Mouse (Mus musculus) midbrain, embryonic 16.5 days (tissue): Measurements from ENCODE around the gene Cbx1. TPM values are rescaled to one million over a fixed set of nuclear protein-coding genes. Genes with fewer than 3 reads are reported as not detected.

Experiments used
- ATAC-seq: fragments of 200-750 bp; cut with Nextera tagmentation; 2 replicates; pipeline ENCODE4 v1.8.0; 2017; ENCODE audit warnings: moderate TSS enrichment
- H3K27ac ChIP-seq: fragments of 300-500 bp; sonication (generic); 2 replicates; pipeline ENCODE4 v1.5.1; 2014; ENCODE audit warnings: mild to moderate bottlenecking, low read length, mixed read lengths
- H3K27me3 ChIP-seq: fragments of 300-500 bp; sonication (generic); 2 replicates; pipeline ENCODE4 v1.6.1; 2014; ENCODE audit warnings: low read depth, low read length, mixed read lengths; ENCODE audit not compliant: control insufficient read depth, insufficient read depth
- H3K36me3 ChIP-seq: fragments of 300-500 bp; sonication (generic); 2 replicates; pipeline ENCODE4 v1.6.1; 2014; ENCODE audit warnings: mild to moderate bottlenecking, low read length, moderate library complexity, mixed read lengths; ENCODE audit not compliant: control insufficient read depth, insufficient read depth
- H3K4me1 ChIP-seq: fragments of 300-500 bp; sonication (generic); 2 replicates; pipeline ENCODE4 v1.6.1; 2014; ENCODE audit warnings: mild to moderate bottlenecking, low read length, mixed read lengths; ENCODE audit not compliant: control insufficient read depth, insufficient read depth
- H3K4me2 ChIP-seq: fragments of 300-500 bp; sonication (generic); 2 replicates; pipeline ENCODE4 v1.6.1; 2014; ENCODE audit warnings: mild to moderate bottlenecking, low read length, mixed read lengths
- H3K4me3 ChIP-seq: fragments of 300-500 bp; sonication (generic); 2 replicates; pipeline ENCODE4 v1.5.1; 2014; ENCODE audit warnings: low read depth, mild to moderate bottlenecking, low read length, moderate library complexity, mixed read lengths
- H3K9ac ChIP-seq: fragments of 300-500 bp; sonication (generic); 2 replicates; pipeline ENCODE4 v1.6.1; 2014; ENCODE audit warnings: low read depth, low read length, mixed read lengths
- H3K9me3 ChIP-seq: fragments of 300-500 bp; sonication (generic); replicated peaks from 2 replicates; pipeline ENCODE4 v1.6.1; 2014; ENCODE audit warnings: mild to moderate bottlenecking, low read length, mixed read lengths; ENCODE audit not compliant: control insufficient read depth, poor library complexity, severe bottlenecking
- WGBS: fragments of 180-500 bp; shearing (Covaris S2); extraction: QIAGEN DNeasy Blood & Tissue Kit; methylation state at CpG from one replicate; pipeline ENCODE4 v1.1.7; 2014; 5-methylcytosine and 5-hydroxymethylcytosine counted together
- polyA plus RNA-seq: library from polyadenylated mRNA; unstranded; fragments of >200 nt; fragmentation: Nextera tagmentation; extraction: Ambion mirVana; gene quantifications from 2 replicates; pipeline ENCODE4 v1.2.1, GENCODE M21; 2015

Cbx1 gene
- polyA plus RNA-seq, 1 experiment from 2014 or later: 56.2 TPM

DNA sequence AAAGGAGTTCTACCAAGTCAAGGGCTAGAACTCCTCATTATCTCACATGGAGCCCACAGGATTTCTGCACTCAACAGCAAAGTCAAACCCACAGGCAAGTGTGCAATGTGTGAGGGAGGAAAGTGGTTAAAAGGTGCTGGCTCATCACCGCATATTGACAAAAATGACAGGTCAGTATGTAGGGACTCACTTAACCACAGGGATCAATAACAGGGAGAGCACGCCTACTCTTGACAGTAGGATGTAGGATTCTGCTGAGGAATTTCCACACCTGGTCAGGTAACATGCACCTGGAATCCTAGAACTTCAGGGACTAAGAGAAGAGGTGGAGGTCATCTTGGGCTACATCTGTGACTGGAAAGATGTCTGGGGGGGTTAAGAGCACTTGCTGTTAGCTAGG, 27.0 kb downstream of the Cbx1 start:
- WGBS: 98% methylated on average over 2 of the region's 2 CpGs
- Histone ChIP-seq H3K9me3 (no peaks in the 10 kb centered on the region), H3K4me1 (no peaks in the 10 kb centered on the region), H3K27me3 (no peaks in the 10 kb centered on the region), H3K27ac (no peak overlapping the region), H3K36me3 (peaks cover 47% of the 10 kb centered on the region), H3K4me3 (no peak overlapping the region), H3K4me2 (no peak overlapping the region), H3K9ac (no peak overlapping the region)
- no peak for ATAC-seq

- no peaks in the 10 kb centered on the region for H3K27me3 ChIP-seq
- no peak overlapping the region for H3K4me3 ChIP-seq
- H3K9ac ChIP-seq: no peak overlapping the region
- H3K9me3 ChIP-seq: no peaks in the 10 kb centered on the region
- H3K27ac ChIP-seq: no peak overlapping the region
- peaks cover 53% of the 10 kb centered on the region for H3K36me3 ChIP-seq
- H3K4me1 ChIP-seq: no peaks in the 10 kb centered on the region
- 97% methylated on average over 1 of the region's 1 CpGs for WGBS
- no peak for ATAC-seq
- H3K4me2 ChIP-seq: no peak overlapping the region
Observed at GRCm38 (mm10) chr11:96816494-96816893, 27.6 kb downstream of the Cbx1 start.

GRCm38 (mm10) chr11:96816979-96817378, 28.1 kb downstream of the Cbx1 start:
- H3K27me3 ChIP-seq: no peaks in the 10 kb centered on the region
- H3K4me3 ChIP-seq: no peak overlapping the region
- H3K4me2 ChIP-seq: no peak overlapping the region
- H3K27ac ChIP-seq: no peak overlapping the region
- H3K36me3 ChIP-seq: peaks cover 54% of the 10 kb centered on the region
- H3K9me3 ChIP-seq: no peaks in the 10 kb centered on the region
- no peak overlapping the region for H3K9ac ChIP-seq
- ATAC-seq: no peak
- no peaks in the 10 kb centered on the region for H3K4me1 ChIP-seq
- 53% methylated on average over 5 of the region's 5 CpGs for WGBS

DNA sequence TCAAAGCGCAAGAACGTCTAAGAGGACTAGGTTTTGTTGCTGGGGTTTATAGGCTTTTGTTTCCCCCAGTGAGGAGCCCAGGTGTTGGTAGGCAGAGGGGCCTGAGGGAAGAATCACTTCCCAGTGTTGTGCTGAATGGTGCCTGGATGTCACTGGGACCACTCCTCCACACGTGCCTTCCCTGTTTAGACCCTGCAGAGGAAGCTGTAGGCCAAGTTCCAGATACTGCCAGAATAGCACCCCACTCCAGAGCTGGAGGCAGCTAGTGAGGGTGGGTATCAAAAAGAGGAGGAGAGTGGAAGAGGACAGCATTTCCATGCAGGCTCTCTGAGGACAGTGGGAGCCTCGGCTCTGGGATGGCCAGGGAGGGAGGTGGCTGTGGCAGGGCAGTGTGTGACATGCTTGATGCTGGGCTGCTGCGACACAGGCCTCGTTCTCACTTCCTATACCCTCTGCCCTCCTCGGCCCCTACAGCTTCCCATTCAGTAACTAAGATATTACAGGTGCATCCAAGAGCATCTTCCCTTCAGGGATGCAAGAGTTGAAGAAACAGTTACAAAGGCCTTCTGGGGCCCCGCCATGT, 29.3 kb downstream of the Cbx1 start:
- no peak overlapping the region for H3K4me3 ChIP-seq
- H3K4me2 ChIP-seq: no peak overlapping the region
- H3K4me1 ChIP-seq: peaks cover 8% of the 10 kb centered on the region
- no peak overlapping the region for H3K27ac ChIP-seq
- H3K27me3 ChIP-seq: no peaks in the 10 kb centered on the region
- ATAC-seq: no peak
- peaks cover 50% of the 10 kb centered on the region for H3K36me3 ChIP-seq
- 78% methylated on average over 8 of the region's 8 CpGs for WGBS
- no peaks in the 10 kb centered on the region for H3K9me3 ChIP-seq
- no peak overlapping the region for H3K9ac ChIP-seq

DNA sequence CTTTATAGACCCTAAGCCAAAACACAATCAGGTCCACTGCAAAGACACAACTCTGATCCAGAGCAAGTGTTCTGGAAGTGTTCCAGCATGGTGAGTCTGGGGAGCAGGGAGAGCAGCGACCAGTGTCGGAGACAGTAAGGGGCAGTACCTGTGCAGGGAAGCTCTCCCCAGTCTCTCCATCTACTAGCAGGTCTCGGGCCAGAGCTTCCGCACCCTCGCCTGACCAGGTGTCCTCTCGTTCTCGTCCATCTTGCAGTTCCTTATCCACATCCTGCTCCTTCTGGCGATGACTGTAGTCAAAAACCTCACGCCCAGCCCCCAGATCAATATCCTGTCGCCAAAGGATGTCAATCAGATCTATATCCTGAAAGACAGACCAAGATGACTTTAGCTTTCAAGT, 33.0 kb downstream of the Cbx1 start:
- Histone ChIP-seq H3K4me1 (peaks cover 41% of the 10 kb centered on the region), H3K9ac (no peak overlapping the region), H3K27ac (no peak overlapping the region), H3K4me3 (no peak overlapping the region), H3K27me3 (no peaks in the 10 kb centered on the region), H3K4me2 (no peak overlapping the region), H3K9me3 (no peaks in the 10 kb centered on the region), H3K36me3 (peaks cover 39% of the 10 kb centered on the region)
- no peak for ATAC-seq
- 94% methylated on average over 10 of the region's 10 CpGs for WGBS

- no peak for ATAC-seq
- Histone ChIP-seq H3K36me3 (peaks cover 39% of the 10 kb centered on the region), H3K4me3 (peak overlapping the region; percentile 54), H3K4me1 (peaks cover 50% of the 10 kb centered on the region), H3K27ac (no peak overlapping the region; the same call in 1 of the 2 replicates), H3K9me3 (no peaks in the 10 kb centered on the region), H3K27me3 (no peaks in the 10 kb centered on the region), H3K9ac (peak overlapping the region; percentile 74), H3K4me2 (peak overlapping the region; percentile 96)
- WGBS: 29% methylated on average over 4 of the region's 4 CpGs
Observed at GRCm38 (mm10) chr11:96822675-96823470, 33.9 kb downstream of the Cbx1 start.

DNA sequence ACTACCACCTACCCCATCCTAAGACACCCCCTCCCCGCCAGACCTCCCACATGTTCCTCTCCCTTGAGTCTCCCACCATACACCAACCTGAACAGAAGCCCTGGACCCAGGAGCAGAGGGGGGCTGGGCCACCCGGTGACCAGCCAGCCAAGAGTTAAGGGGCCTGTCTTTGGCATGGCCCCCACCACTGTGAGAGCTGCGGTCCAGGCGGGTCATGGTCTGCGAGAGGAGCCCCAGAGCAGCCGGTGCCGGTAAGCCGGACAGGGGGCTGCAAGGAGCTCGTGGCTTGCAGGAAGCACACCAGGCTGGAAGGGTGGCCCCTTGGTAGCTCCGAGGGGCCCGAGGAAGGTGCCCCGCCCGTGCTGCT, 34.5 kb downstream of the Cbx1 start:
- WGBS: 4% methylated on average over 13 of the region's 13 CpGs
- H3K36me3 ChIP-seq: peaks cover 33% of the 10 kb centered on the region
- peak overlapping the region; percentile 54 for H3K4me3 ChIP-seq
- peak overlapping the region; percentile 74 for H3K9ac ChIP-seq
- H3K4me1 ChIP-seq: peaks cover 55% of the 10 kb centered on the region
- no peaks in the 10 kb centered on the region for H3K27me3 ChIP-seq
- no peaks in the 10 kb centered on the region for H3K9me3 ChIP-seq
- peak overlapping the region; percentile 96 for H3K4me2 ChIP-seq
- peak overlapping the region; percentile 89 for H3K27ac ChIP-seq
- ATAC-seq: peak; percentile 22; the same call in 1 of the 2 replicates

GRCm38 (mm10) chr11:96823880-96824782, 35.2 kb downstream of the Cbx1 start:
- under 1% methylated on average over 23 of the region's 26 CpGs for WGBS
- Histone ChIP-seq H3K27ac (peak overlapping the region; percentile 89), H3K9ac (peak overlapping the region; percentile 74), H3K36me3 (peaks cover 27% of the 10 kb centered on the region), H3K4me3 (peak overlapping the region; percentile 54), H3K4me2 (peak overlapping the region; percentile 96), H3K9me3 (no peaks in the 10 kb centered on the region), H3K27me3 (no peaks in the 10 kb centered on the region), H3K4me1 (peaks cover 60% of the 10 kb centered on the region)
- peak; percentile 89 for ATAC-seq
